Mouse (Mus musculus) left cerebral cortex, adult 2 months (tissue): ENCODE results near the gene Cntnap2. TPM values are rescaled to one million over a fixed set of nuclear protein-coding genes. Genes with fewer than 3 reads are reported as not detected.

Experiments used
- DNase-seq, 2 experiments: peaks; one replicate each; pipeline ENCODE4 v3.0.0; 2021 to 2022; ENCODE audit warnings: low spot score in 2 of 2, mixed read lengths in 1 of 2; ENCODE audit errors: extremely low spot score in 1 of 2
- H3K27ac ChIP-seq: fragments of 200-600 bp; 2 replicates; pipeline ENCODE4 v1.8.1; 2022
- H3K4me3 ChIP-seq: fragments of 200-600 bp; 2 replicates; pipeline ENCODE4 v1.8.1; 2022
- CTCF ChIP-seq: fragments of 200-600 bp; IDR thresholded peaks from 2 replicates; pipeline ENCODE4 v1.8.1; 2022; ENCODE audit warnings: antibody characterized with exemption, mild to moderate bottlenecking, moderate library complexity
- intact Hi-C: fragments of 180-260 bp; cut with DNase I; formaldehyde crosslinking; loops from one replicate; pipeline ENCODE4 v1.15.1; 2025
- total RNA-seq, 2 experiments: library from RNA; stranded (reverse); gene quantifications; 2 replicates each; pipeline ENCODE4 v1.2.3; 2021

Cntnap2 gene
- total RNA-seq, 2 experiments from 2014 or later = 116 to 119 TPM

GRCm38 (mm10) chr6:47292437-47292836, 2233.3 kb downstream of the Cntnap2 start:
- no peak for DNase-seq
- no peak for TF ChIP-seq CTCF
- intact Hi-C loops = no loop called here
- Histone ChIP-seq H3K4me3 (no peak overlapping the region), H3K27ac (no peak overlapping the region)

GRCm38 (mm10) chr6:47294433-47294832, 2235.3 kb downstream of the Cntnap2 start:
- Histone ChIP-seq H3K27ac (no peak overlapping the region), H3K4me3 (no peak overlapping the region)
- no peak for DNase-seq
- peak; percentile 24 for TF ChIP-seq CTCF
- intact Hi-C loops = no loop called here

- intact Hi-C loops = loop anchor here (5.0 kb wide), 1 partner anchor 113 kb away; no protein-coding TSS in a partner anchor
- no peak for TF ChIP-seq CTCF
- Histone ChIP-seq H3K27ac (no peak overlapping the region), H3K4me3 (no peak overlapping the region)
- no peak for DNase-seq
These were observed 2245.8 kb downstream of the Cntnap2 start for GRCm38 (mm10) chr6:47304848-47305490.

GRCm38 (mm10) chr6:47306065-47306798, 2247.1 kb downstream of the Cntnap2 start:
- no peak for TF ChIP-seq CTCF
- H3K4me3 ChIP-seq = no peak overlapping the region
- no peak for DNase-seq
- H3K27ac ChIP-seq = no peak overlapping the region
- intact Hi-C loops = no loop called here

- TF ChIP-seq CTCF = no peak
- DNase-seq = no peak
- no peak overlapping the region for H3K4me3 ChIP-seq
- no peak overlapping the region for H3K27ac ChIP-seq
- intact Hi-C loops = no loop called here
These were observed 2247.8 kb downstream of the Cntnap2 start for GRCm38 (mm10) chr6:47306954-47307353.

GRCm38 (mm10) chr6:47314507-47315334, 2255.6 kb downstream of the Cntnap2 start:
- peak overlapping the region; percentile 35 for H3K4me3 ChIP-seq
- peak; percentile 86 for TF ChIP-seq CTCF
- intact Hi-C loops = loop anchor here (5.0 to 10.0 kb wide), 4 partner anchors 78 to 323 kb away; no protein-coding TSS in a partner anchor
- DNase-seq = no peak
- H3K27ac ChIP-seq = no peak overlapping the region

GRCm38 (mm10) chr6:47315454-47315853, 2256.3 kb downstream of the Cntnap2 start:
- no peak for TF ChIP-seq CTCF
- no peak overlapping the region for H3K4me3 ChIP-seq
- intact Hi-C loops = loop anchor here (5.0 to 10.0 kb wide), 4 partner anchors 77 to 322 kb away; no protein-coding TSS in a partner anchor
- DNase-seq = no peak
- no peak overlapping the region for H3K27ac ChIP-seq

GRCm38 (mm10) chr6:47317253-47317652, 2258.1 kb downstream of the Cntnap2 start:
- no peak for TF ChIP-seq CTCF
- no peak for DNase-seq
- Histone ChIP-seq H3K27ac (no peak overlapping the region), H3K4me3 (no peak overlapping the region)
- intact Hi-C loops = loop anchor here (5.0 to 10.0 kb wide), 4 partner anchors 75 to 320 kb away; no protein-coding TSS in a partner anchor

GRCm38 (mm10) chr6:47318705-47319104, 2259.5 kb downstream of the Cntnap2 start:
- peak; percentile 19 to 25 for DNase-seq
- H3K27ac ChIP-seq = peak overlapping the region; percentile 12; the same call in 1 of the 2 replicates
- no peak for TF ChIP-seq CTCF
- intact Hi-C loops = loop anchor here (5.0 to 10.0 kb wide), 4 partner anchors 74 to 319 kb away; no protein-coding TSS in a partner anchor
- peak overlapping the region; percentile 7; the same call in 1 of the 2 replicates for H3K4me3 ChIP-seq

GRCm38 (mm10) chr6:47319309-47319983, 2260.3 kb downstream of the Cntnap2 start:
- Histone ChIP-seq H3K4me3 (no peak overlapping the region), H3K27ac (peak overlapping the region; percentile 12; the same call in 1 of the 2 replicates)
- DNase-seq = no peak
- intact Hi-C loops = loop anchor here (5.0 to 10.0 kb wide), 4 partner anchors 73 to 318 kb away; no protein-coding TSS in a partner anchor
- TF ChIP-seq CTCF = no peak

- no peak for TF ChIP-seq CTCF
- no peak for DNase-seq
- Histone ChIP-seq H3K4me3 (no peak overlapping the region), H3K27ac (no peak overlapping the region)
- intact Hi-C loops = loop anchor here (5.0 kb wide), 1 partner anchor 34 kb away; no protein-coding TSS in a partner anchor
These were observed 2264.1 kb downstream of the Cntnap2 start for GRCm38 (mm10) chr6:47323169-47323835.
